Comparison of ENCODE assay signal across 8 mouse cellular contexts in genomic region chr2:180257001-180257521, GRCm38 (mm10). TPM values are rescaled to one million over a fixed set of nuclear protein-coding genes. Genes with fewer than 3 reads are reported as not detected.
DNase-seq lines count a peak whose midpoint lies in the region; ATAC-seq and TF ChIP-seq lines count a peak whose summit lies in the region.

TSS of gene Rps21 (plus strand) at chr2:180257377.

- no peaks in the 10 kb centered on the region for H3K27me3 ChIP-seq in megakaryocyte, embryonic 14.5 days (replicated peaks)

- ATAC-seq in activated CD4-positive, CD25-positive, alpha-beta regulatory T cell, adult 4 months: peak; percentile 93

- H3K27ac ChIP-seq in cortical plate, adult 2 months (ENCODE audit: insufficient read depth, low read length): peak within 1 kb of the TSS; percentile 15

- peaks cover 40% of the 10 kb centered on the region for H3K36me3 ChIP-seq in megakaryocyte, embryonic 14.5 days (replicated peaks; ENCODE audit: low read length)

- no peaks in the 10 kb centered on the region; the same call in 1 of the 2 replicates for H3K4me1 ChIP-seq in cortical plate, adult 2 months (ENCODE audit: control insufficient read depth, insufficient read depth, low read length)
- H3K4me1 ChIP-seq in megakaryocyte, embryonic 14.5 days: peaks cover 63% of the 10 kb centered on the region

- peak within 1 kb of the TSS; percentile 71 for H3K4me3 ChIP-seq in cortical plate, adult 2 months (ENCODE audit: insufficient read depth, low read length)
- peak within 1 kb of the TSS; percentile 91 for H3K4me3 ChIP-seq in megakaryocyte, embryonic 14.5 days (replicated peaks)

- no peak for TF ChIP-seq CTCF in cortical plate, adult 2 months (IDR thresholded peaks at IDR 0.05; ENCODE audit: extremely low read depth, insufficient read depth, low read length)

- H3K9me3 ChIP-seq in megakaryocyte, embryonic 14.5 days: no peaks in the 10 kb centered on the region

- TF ChIP-seq POLR2A in cortical plate, adult 2 months (IDR thresholded peaks at IDR 0.05; ENCODE audit: extremely low read depth, insufficient read depth, low read length): peak; percentile 96

- DNase-seq in gastrocnemius, adult 8-10 months (ENCODE audit: low spot score in 2 of 2): peak; percentile 96 to 98
- peak; percentile 98 for DNase-seq in hindlimb bud, embryonic 11.5 days (ENCODE audit: extremely low spot score, low read depth, low spot score)
- peak; percentile 92 to 99 for DNase-seq in left cerebral cortex, adult 8-10 months (ENCODE audit: low spot score in 2 of 2)
- peak; percentile 99 for DNase-seq in right cerebral cortex, postnatal 10 days (ENCODE audit: low spot score in 2 of 2)
- peak; percentile 93 for DNase-seq in urinary bladder, postnatal 25 days (ENCODE audit: low spot score)

RNA-seq across cellular contexts. Expression of gene Rps21, which starts in this region (rescaled TPM):
- 1,000 to 10,000 TPM; 1,181 to 1,680 TPM for polyA plus RNA-seq in activated CD4-positive, CD25-positive, alpha-beta regulatory T cell, adult 4 months (2017; shearing (Covaris generic))
- polyA plus RNA-seq in cortical plate, adult 2 months (2012; rRNA removed): 2,462 and 2,522 TPM in 2 replicates
- 100 to 1,000 TPM; 348 to 580 (median 436) TPM for total RNA-seq in gastrocnemius, adult 8-10 months (2022)
- total RNA-seq in left cerebral cortex, adult 8-10 months (2022): 100 to 1,000 TPM; 616 to 845 (median 743) TPM
- 99.7 and 1,213 TPM in 2 replicates for polyA plus RNA-seq in megakaryocyte, embryonic 14.5 days (2012; ENCODE audit: insufficient read depth, low replicate concordance)

Comparison
In these comparisons a context has a peak if more than half of its experiments do, and no peak if none do; other contexts are left out.
1. Peak in every context shown above with its lines: DNase-seq, ATAC-seq, H3K4me3 ChIP-seq and H3K27ac ChIP-seq.